Mouse (Mus musculus) bone marrow macrophage, adult 2 months (primary cell): ENCODE data around the gene Camk2d.

ENCODE experiments used
- CTCF ChIP-seq: IDR thresholded peaks from 2 replicates; pipeline ENCODE4 v1.5.1; 2012; ENCODE audit warnings: low read depth, mild to moderate bottlenecking, low read length, moderate library complexity
- POLR2A ChIP-seq: IDR thresholded peaks from 2 replicates; pipeline ENCODE4 v1.6.1; 2012; ENCODE audit warnings: mild to moderate bottlenecking, low read depth, low read length, borderline replicate concordance

DNA sequence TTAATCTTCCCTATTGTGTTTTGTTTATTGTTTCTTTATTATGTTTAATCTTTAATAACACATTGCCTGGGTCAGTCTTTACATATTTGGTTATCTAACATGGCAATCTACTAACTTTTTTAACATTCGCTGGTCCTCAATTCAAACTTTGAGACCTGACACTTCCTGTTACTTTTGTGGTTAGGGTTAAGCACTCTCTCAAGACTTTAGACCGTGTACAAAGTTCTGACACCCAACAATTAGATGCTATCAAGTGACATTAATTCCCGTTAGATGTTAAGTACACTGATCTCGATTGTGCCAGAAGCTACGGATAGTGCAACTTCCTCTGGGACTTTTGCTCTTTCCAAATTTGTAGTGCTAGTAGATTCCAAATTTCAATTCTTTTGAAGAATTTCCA, 23.2 kb upstream of the Camk2d start:
- TF ChIP-seq CTCF: no peak
- no peak for TF ChIP-seq POLR2A
